Mouse (Mus musculus) liver, embryonic 11.5 days (tissue): ENCODE measurements around the gene Wdr1. TPM values are rescaled to one million over a fixed set of nuclear protein-coding genes. Genes with fewer than 3 reads are reported as not detected.
"Not testable (repeated sequence)": the region's sequence is repeated elsewhere in the genome, so short reads cannot be mapped to it uniquely, and the experiment has no call there.

Experiments used
- ATAC-seq: fragments of 200-750 bp; cut with Nextera tagmentation; replicated peaks from 2 replicates; pipeline ENCODE4 v1.8.0; 2017; ENCODE audit warnings: moderate number of reproducible peaks, mild to moderate bottlenecking, moderate TSS enrichment, moderate library complexity; ENCODE audit not compliant: low FRiP score
- DNase-seq: peaks from one replicate; pipeline ENCODE4 v3.0.0-alpha.2; 2017; ENCODE audit warnings: low spot score
- H3K27ac ChIP-seq: fragments of 300-500 bp; sonication (generic); 2 replicates; pipeline ENCODE4 v1.5.1; 2014; ENCODE audit warnings: mild to moderate bottlenecking, low read depth, low read length, control low read depth
- H3K27me3 ChIP-seq: fragments of 300-500 bp; sonication (generic); replicated peaks from 2 replicates; pipeline ENCODE4 v1.6.1; 2014; ENCODE audit warnings: low read length, mixed read lengths; ENCODE audit not compliant: control insufficient read depth, insufficient read depth
- H3K36me3 ChIP-seq: fragments of 300-500 bp; sonication (generic); 2 replicates; pipeline ENCODE4 v1.6.1; 2014; ENCODE audit warnings: mild to moderate bottlenecking, low read length, moderate library complexity, mixed read lengths; ENCODE audit not compliant: control insufficient read depth, insufficient read depth
- H3K4me1 ChIP-seq: fragments of 300-500 bp; sonication (generic); replicated peaks from 2 replicates; pipeline ENCODE4 v1.6.1; 2014; ENCODE audit warnings: low read length, mixed read lengths; ENCODE audit not compliant: control insufficient read depth, insufficient read depth
- H3K4me2 ChIP-seq: fragments of 300-500 bp; sonication (generic); 2 replicates; pipeline ENCODE4 v1.6.1; 2014; ENCODE audit warnings: mild to moderate bottlenecking, control low read depth, moderate library complexity
- H3K4me3 ChIP-seq: fragments of 300-500 bp; sonication (generic); 2 replicates; pipeline ENCODE4 v1.5.1; 2014; ENCODE audit warnings: low read depth, low read length, control low read depth
- H3K9ac ChIP-seq: fragments of 300-500 bp; sonication (generic); 2 replicates; pipeline ENCODE4 v1.6.1; 2014; ENCODE audit warnings: low read depth, low read length, control low read depth
- H3K9me3 ChIP-seq: fragments of 300-500 bp; sonication (generic); 2 replicates; pipeline ENCODE4 v1.6.1; 2016; ENCODE audit warnings: low read length, inconsistent platforms, mixed read lengths; ENCODE audit not compliant: control insufficient read depth
- WGBS: fragments of 180-500 bp; shearing (Covaris S2); extraction: QIAGEN DNeasy Blood & Tissue Kit; methylation state at CpG from one replicate; pipeline ENCODE4 v1.1.7; 2014; 5-methylcytosine and 5-hydroxymethylcytosine counted together
- polyA plus RNA-seq: library from polyadenylated mRNA; unstranded; fragments of >200 nt; fragmentation: Nextera tagmentation; extraction: Ambion mirVana; gene quantifications from 2 replicates; pipeline ENCODE4 v1.2.1, GENCODE M21; 2014

The Wdr1 gene
- 178 and 184 TPM in 2 replicates for polyA plus RNA-seq

DNA sequence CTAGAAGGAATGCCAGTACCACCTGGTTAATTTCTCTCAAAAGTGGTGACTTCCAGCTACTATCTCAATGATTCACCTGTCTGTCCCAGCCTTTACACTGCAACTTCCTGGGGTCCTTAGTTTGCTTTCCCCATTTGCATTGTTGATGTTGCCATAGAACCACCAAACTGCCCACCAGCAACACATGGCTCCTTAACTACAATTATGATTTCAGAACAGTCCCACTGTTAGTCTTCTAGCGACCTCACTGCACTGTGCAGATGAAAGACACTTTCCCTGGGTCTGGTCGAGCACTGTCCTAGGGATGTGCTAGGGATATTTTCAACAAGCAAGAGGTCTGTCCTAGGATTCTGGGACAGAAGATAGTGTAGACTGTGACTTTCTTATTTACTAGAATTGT is at the start of gene Wdr1:
Wdr1 (minus strand) TSS at position 101 of the 400 bp plus-strand sequence.
- H3K4me1 ChIP-seq: peaks cover 9% of the 10 kb centered on the region; the same call in 1 of the 2 replicates
- H3K27me3 ChIP-seq: no peaks in the 10 kb centered on the region
- 79% methylated on average over 2 of the region's 2 CpGs for WGBS
- peak within 1 kb of the TSS; percentile 72 for H3K9ac ChIP-seq
- ATAC-seq: no peak
- H3K4me3 ChIP-seq: peak within 1 kb of the TSS; percentile 90
- peak within 1 kb of the TSS; percentile 70 for H3K4me2 ChIP-seq
- no peaks in the 10 kb centered on the region for H3K9me3 ChIP-seq
- DNase-seq: no peak
- peaks cover 10% of the 10 kb centered on the region; the same call in 1 of the 2 replicates for H3K36me3 ChIP-seq
- peak within 1 kb of the TSS; percentile 91 for H3K27ac ChIP-seq

DNA sequence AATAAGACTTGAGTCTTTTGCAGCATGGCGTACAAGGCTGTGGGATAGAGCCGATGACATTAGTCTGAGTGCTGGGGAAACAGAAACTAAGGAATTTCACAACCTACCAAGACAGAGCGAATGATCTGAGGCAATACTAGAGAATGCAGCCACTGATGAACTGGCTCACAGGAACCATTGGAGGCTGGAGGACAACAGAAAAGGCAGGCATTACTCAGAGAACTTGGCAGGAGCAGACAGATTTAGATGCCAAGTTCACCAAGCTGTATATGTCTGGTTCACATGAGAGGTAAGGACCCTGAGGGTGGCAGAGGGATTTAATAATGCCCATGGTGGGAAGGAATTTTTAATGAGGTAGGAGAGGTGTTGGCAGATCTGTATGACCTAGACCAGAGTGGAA is 48.1 kb upstream of the Wdr1 start:
- no peak overlapping the region for H3K4me3 ChIP-seq
- no peak overlapping the region for H3K27ac ChIP-seq
- H3K4me2 ChIP-seq: no peak overlapping the region
- no peak for ATAC-seq
- H3K4me1 ChIP-seq: no peaks in the 10 kb centered on the region
- 85% methylated on average over 3 of the region's 3 CpGs for WGBS
- H3K27me3 ChIP-seq: no peaks in the 10 kb centered on the region
- H3K9ac ChIP-seq: no peak overlapping the region
- DNase-seq: no peak
- H3K9me3 ChIP-seq: no peaks in the 10 kb centered on the region
- no peaks in the 10 kb centered on the region for H3K36me3 ChIP-seq

DNA sequence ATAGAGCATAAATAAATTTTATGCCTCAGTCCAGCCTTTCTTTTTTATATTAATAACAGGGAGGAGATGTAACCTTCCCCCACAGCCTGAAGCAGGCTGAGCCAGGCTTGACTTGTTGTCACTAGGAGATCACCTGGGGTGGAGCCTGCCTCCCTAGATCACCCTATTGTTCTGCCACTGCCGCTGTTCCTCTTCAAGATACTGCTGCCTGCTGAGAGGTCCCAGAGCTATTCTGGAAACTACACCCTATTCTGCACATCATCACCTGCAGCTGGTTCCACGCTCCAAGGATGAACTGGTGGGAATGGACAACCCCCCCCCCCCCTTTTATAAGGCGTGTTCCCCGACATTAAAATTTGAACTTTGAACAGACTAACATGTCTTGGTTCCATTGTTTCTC is 45.2 kb upstream of the Wdr1 start:
- WGBS: 80% methylated on average over 4 of the region's 4 CpGs
- H3K36me3 ChIP-seq, H3K9ac ChIP-seq, H3K27me3 ChIP-seq, ATAC-seq, H3K4me2 ChIP-seq, H3K27ac ChIP-seq, H3K4me1 ChIP-seq, H3K4me3 ChIP-seq, H3K9me3 ChIP-seq, DNase-seq: not testable (repeated sequence)

DNA sequence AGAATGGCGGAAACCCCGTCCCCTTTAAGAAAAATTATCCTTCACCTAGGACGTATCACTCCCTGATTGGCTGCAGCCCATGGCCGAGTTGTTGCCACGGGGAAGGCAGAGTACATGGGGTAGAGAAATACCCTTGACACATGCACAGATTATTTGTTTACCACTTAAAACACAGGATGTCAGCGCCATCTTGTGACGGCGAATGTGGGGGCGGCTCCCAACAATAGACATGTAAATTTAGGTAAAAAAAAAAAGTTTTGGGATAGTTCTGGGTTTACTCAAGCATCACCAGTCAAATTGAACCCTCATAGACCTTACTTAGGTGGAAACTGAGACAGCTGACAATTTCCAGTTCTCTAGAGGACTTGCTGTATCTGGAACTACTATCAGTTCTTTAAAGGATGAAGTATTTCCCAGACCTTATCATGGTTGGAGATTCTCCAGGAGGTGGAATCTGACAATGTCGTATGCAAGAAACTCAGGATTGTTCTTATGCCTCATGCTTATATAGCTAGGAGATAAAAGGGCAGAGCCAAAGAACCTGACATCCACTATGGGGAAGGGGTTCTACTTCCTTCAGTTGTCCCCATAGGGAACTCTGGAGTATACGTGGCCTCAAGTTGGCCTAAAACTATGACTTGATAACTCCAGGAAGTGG is 35.8 kb upstream of the Wdr1 start:
- H3K4me3 ChIP-seq: no peak overlapping the region
- no peak for DNase-seq
- no peak for ATAC-seq
- H3K27me3 ChIP-seq: no peaks in the 10 kb centered on the region
- 64% methylated on average over 11 of the region's 11 CpGs for WGBS
- H3K9me3 ChIP-seq: no peaks in the 10 kb centered on the region
- no peaks in the 10 kb centered on the region for H3K4me1 ChIP-seq
- no peak overlapping the region for H3K27ac ChIP-seq
- H3K4me2 ChIP-seq: no peak overlapping the region
- no peak overlapping the region for H3K9ac ChIP-seq
- no peaks in the 10 kb centered on the region for H3K36me3 ChIP-seq

DNA sequence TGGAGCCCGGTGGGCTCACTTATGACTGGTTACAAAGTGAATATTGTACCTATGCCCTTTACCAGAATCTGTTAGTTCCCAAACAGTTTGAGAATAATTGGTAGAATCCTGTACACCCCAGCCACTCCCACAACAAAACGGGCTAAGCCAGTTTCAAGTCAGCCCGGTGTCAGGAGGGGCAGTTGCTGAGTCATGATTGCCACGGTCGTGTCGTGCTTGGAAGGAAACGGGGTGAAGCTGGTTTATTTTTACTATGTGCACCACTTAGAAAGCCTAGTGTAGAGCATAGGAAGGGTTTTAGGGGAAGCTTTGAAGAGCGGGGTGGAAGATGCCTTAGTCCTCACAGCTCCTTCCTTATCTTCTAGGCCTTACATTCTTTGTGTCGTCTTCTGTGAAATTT is 25.9 kb upstream of the Wdr1 start:
- Histone ChIP-seq H3K9me3 (no peaks in the 10 kb centered on the region), H3K27me3 (no peaks in the 10 kb centered on the region), H3K4me1 (peaks cover 3% of the 10 kb centered on the region), H3K4me3 (no peak overlapping the region), H3K9ac (no peak overlapping the region), H3K27ac (no peak overlapping the region), H3K4me2 (no peak overlapping the region; the same call in 1 of the 2 replicates), H3K36me3 (no peaks in the 10 kb centered on the region)
- WGBS: 33% methylated on average over 9 of the region's 9 CpGs
- DNase-seq: no peak
- no peak for ATAC-seq

DNA sequence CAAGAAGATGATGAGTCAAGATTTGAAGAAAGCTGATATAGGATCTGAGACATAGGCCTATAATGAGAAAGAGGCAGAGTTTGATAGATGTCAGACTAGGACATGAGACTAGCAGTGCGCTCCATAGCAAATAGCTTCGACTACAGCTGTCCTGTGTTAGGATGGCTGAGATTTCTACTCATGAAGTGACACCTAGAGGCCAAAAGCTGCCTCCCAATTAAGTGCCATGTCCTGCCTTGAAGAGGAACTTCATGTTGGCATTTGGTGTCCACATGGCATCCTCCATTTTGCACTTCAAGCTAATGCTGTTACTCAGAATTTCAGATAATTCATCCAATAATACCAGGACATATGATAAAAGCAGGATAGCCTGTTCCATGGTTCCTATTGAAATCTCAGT is 22.4 kb upstream of the Wdr1 start:
- 72% methylated on average over 2 of the region's 2 CpGs for WGBS
- Histone ChIP-seq H3K4me2 (no peak overlapping the region), H3K9ac (no peak overlapping the region), H3K4me1 (peaks cover 3% of the 10 kb centered on the region), H3K36me3 (no peaks in the 10 kb centered on the region), H3K9me3 (no peaks in the 10 kb centered on the region), H3K4me3 (no peak overlapping the region), H3K27ac (no peak overlapping the region), H3K27me3 (no peaks in the 10 kb centered on the region)
- DNase-seq (no peak), ATAC-seq (no peak)

DNA sequence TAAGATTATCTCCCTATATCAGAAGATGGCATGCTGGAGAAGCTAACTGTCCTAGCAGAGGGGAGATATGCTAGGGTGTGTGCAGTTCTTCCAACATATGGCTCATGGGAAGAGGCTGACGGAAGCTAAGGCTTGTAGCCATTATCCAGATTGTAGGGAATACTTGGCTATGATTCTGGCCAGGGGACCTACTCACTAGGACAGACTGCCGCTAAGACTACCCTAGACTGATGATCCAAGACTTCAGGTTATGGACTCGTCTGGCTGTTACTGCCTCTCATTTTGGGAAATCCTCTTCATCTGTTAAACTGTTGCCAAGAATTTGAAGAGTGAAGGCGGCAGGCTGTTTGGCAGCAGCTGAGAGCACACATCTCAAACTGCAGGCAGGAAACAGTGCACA is 20.0 kb upstream of the Wdr1 start:
- no peak overlapping the region for H3K27ac ChIP-seq
- no peaks in the 10 kb centered on the region for H3K36me3 ChIP-seq
- WGBS: 80% methylated on average over 4 of the region's 4 CpGs
- no peak overlapping the region for H3K4me3 ChIP-seq
- no peak for DNase-seq
- no peak overlapping the region for H3K9ac ChIP-seq
- no peaks in the 10 kb centered on the region for H3K27me3 ChIP-seq
- H3K9me3 ChIP-seq: no peaks in the 10 kb centered on the region
- no peak overlapping the region for H3K4me2 ChIP-seq
- no peak for ATAC-seq
- H3K4me1 ChIP-seq: no peaks in the 10 kb centered on the region

DNA sequence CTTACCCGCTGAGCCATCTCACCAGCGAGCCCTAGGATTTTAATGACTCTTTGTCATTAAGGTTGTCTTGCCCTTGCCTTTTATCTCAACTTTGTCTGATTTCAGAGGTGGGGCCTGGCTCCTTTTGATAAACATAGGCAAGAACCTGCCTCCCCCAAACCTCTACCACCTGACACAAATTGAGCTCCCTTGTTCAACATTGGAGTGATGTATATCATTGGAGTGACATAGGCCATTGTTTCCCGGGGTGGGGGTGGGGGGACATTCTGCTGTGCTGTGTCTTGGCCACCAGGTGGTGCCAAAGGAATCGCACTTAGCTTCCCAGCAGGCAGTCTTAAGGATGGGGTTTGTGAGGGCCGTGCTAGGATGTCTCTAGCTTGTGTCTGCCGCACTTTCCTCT is 17.7 kb upstream of the Wdr1 start:
- no peak overlapping the region for H3K4me3 ChIP-seq
- H3K9me3 ChIP-seq: no peaks in the 10 kb centered on the region
- no peak overlapping the region for H3K27ac ChIP-seq
- H3K4me2 ChIP-seq: no peak overlapping the region
- H3K27me3 ChIP-seq: no peaks in the 10 kb centered on the region
- H3K4me1 ChIP-seq: no peaks in the 10 kb centered on the region
- H3K9ac ChIP-seq: no peak overlapping the region
- ATAC-seq: no peak; the same call in 1 of the 2 replicates
- WGBS: 29% methylated on average over 6 of the region's 6 CpGs
- DNase-seq: no peak
- H3K36me3 ChIP-seq: no peaks in the 10 kb centered on the region

DNA sequence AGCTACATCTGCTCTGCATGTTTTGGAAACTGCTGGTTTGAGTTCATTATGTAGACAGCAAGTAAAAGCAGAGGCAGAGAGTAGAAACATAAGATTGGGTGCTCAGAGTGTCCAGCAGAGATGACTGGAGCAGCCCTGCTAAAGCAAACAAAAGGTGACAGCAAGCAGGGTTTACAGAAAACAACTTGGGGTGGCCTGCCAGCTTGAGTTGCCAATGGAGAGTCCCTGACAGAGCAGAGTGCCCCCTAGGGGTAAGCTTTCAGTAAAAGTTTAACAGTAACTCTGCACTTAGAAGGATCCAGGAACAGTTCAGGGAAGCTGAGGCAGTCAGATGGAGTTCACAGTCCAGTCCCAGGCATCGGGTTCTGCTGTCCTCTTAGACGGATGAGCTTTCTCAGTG is 7.9 kb upstream of the Wdr1 start:
- no peaks in the 10 kb centered on the region for H3K36me3 ChIP-seq
- WGBS: 65% methylated on average over 2 of the region's 2 CpGs
- no peak overlapping the region for H3K4me3 ChIP-seq
- H3K4me1 ChIP-seq: no peaks in the 10 kb centered on the region
- DNase-seq (no peak), ATAC-seq (no peak)
- H3K9me3 ChIP-seq: no peaks in the 10 kb centered on the region
- no peak overlapping the region for H3K4me2 ChIP-seq
- H3K9ac ChIP-seq: no peak overlapping the region
- H3K27ac ChIP-seq: no peak overlapping the region
- no peaks in the 10 kb centered on the region for H3K27me3 ChIP-seq
